Mouse (Mus musculus): ENCODE results near the gene Gm21119. TPM values are rescaled to one million over a fixed set of nuclear protein-coding genes. Genes with fewer than 3 reads are reported as not detected.
A peak's percentile ranks its signal among the peaks of the same experiment; 100 is the strongest.
"Not testable (repeated sequence)": the region's sequence is repeated elsewhere in the genome, so short reads cannot be mapped to it uniquely, and the experiment has no call there.

The Gm21119 gene
- total RNA-seq, 2 experiments from 2014 or later: 1.4 to 1.5 TPM

GRCm38 (mm10) chr8:20610856-20611255, 3.9 kb upstream of the Gm21119 start:
- intact Hi-C loops (cut with DNase I); DNase-seq (ENCODE audit: extremely low spot score in 1 of 2, low spot score in 2 of 2); H3K4me3 ChIP-seq; H3K27ac ChIP-seq: not testable (repeated sequence)

- intact Hi-C loops (cut with DNase I); DNase-seq (ENCODE audit: extremely low spot score in 1 of 2, low spot score in 2 of 2); H3K4me3 ChIP-seq; H3K27ac ChIP-seq: not testable (repeated sequence)
Measured at GRCm38 (mm10) chr8:20612721-20613120, 2.0 kb upstream of the Gm21119 start.

- intact Hi-C loops (cut with DNase I); H3K27ac ChIP-seq; H3K4me3 ChIP-seq: not testable (repeated sequence)
- peak in 1 of 2 experiments; percentile 6 for DNase-seq (ENCODE audit: extremely low spot score in 1 of 2, low spot score in 2 of 2)
Measured at GRCm38 (mm10) chr8:20630766-20631165, 16.0 kb downstream of the Gm21119 start.

DNA sequence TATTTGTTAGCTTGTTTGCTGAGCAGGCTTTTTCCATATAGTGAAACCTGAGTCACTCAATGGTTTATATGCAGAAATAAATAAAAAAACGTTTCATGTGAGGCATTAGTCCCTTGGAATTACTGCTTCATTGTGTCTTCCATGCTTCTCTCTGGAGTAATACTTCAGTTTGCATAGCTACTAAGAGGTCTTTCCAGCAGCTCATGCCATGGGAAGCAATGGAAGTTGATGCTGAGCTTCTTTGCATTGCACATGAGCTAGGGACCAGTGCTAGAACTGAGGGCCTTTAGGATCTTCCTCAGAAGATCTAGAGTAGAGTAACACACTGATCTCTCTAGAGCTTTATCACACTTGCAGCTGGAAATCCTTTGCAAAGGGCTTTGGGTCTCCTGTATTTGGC, 23.2 kb downstream of the Gm21119 start:
- H3K4me3 ChIP-seq; H3K27ac ChIP-seq; DNase-seq (ENCODE audit: extremely low spot score in 1 of 2, low spot score in 2 of 2); intact Hi-C loops (cut with DNase I): not testable (repeated sequence)

DNA sequence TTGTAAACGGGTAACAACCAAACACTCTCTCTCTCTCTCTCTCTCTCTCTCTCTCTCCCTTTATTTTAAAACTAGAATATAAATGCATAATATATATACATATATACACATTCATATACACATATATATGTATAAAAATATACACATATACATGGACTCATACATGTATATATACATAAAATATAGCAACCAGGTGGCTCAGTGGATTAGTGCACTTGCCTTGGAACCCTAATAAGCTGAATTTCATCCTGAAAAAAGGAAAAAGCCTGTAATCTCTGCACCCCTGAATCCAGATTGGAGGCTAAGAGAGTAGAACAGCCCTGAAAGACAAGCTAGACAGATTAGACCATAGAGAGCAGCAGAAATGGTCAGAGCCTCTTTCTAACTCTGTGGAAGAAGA, 28.8 kb downstream of the Gm21119 start:
- DNase-seq (ENCODE audit: extremely low spot score in 1 of 2, low spot score in 2 of 2); intact Hi-C loops (cut with DNase I): not testable (repeated sequence)

GRCm38 (mm10) chr8:20652976-20653375, 38.3 kb downstream of the Gm21119 start:
- H3K4me3 ChIP-seq; H3K27ac ChIP-seq; intact Hi-C loops (cut with DNase I): not testable (repeated sequence)
- peak; percentile 9 to 13 for DNase-seq (ENCODE audit: extremely low spot score in 1 of 2, low spot score in 2 of 2)

More for the DNA sequence above, 28.8 kb downstream of the Gm21119 start:
- H3K27ac ChIP-seq, H3K4me3 ChIP-seq: not testable (repeated sequence)

DNA sequence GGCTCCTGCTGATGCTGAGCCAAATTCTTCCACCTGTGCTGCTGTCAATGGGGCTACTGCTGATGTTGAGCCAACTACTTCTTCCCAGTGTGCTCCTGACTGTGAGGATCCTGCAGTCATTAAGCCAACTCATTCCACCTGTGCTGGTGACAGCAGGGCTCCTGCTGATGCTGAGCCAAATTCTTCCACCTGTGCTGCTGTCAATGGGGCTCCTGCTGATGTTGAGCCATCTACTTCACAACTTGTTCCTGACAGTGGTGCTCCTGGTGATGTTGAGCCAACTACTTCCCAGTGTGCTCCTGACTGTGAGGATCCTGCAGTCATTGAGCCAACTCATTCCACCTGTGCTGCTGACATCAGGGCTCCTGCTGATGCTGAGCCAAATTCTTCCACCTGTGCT, 63.7 kb downstream of the Gm21119 start:
- intact Hi-C loops (cut with DNase I); H3K4me3 ChIP-seq; H3K27ac ChIP-seq: not testable (repeated sequence)
- DNase-seq (ENCODE audit: extremely low spot score in 1 of 2, low spot score in 2 of 2): peak in 1 of 2 experiments; percentile 7
